Mouse (Mus musculus) brain, adult 10 weeks (tissue): ENCODE data around the gene Brk1. TPM values are rescaled to one million over a fixed set of nuclear protein-coding genes. Genes with fewer than 3 reads are reported as not detected.

Experiments
- polyA plus RNA-seq: library from polyadenylated mRNA; stranded (reverse); fragments of 350-450 nt; fragmentation: Illumina TruSeq; extraction: RNeasy Lipid Tissue Mini Kit (QIAGEN cat#74804); gene quantifications from one replicate; pipeline ENCODE4 v1.2.3, GENCODE M21; 2015; ENCODE audit warnings: low read depth, low replicate concordance

The Brk1 gene
- polyA plus RNA-seq, result 365 TPM

GRCm38 (mm10) chr6:113604432-113605223 is at the start of gene Brk1:
Gene Brk1, plus strand, starts transcription at chr6:113604772.

GRCm38 (mm10) chr6:113600543-113601139 is 3.9 kb upstream of the Brk1 start, which contains the start of gene Fancd2os:
Gene Fancd2os, minus strand, starts transcription at chr6:113600715.

GRCm38 (mm10) chr6:113623941-113624751 is 19.6 kb downstream of the Brk1 start, which contains the start of gene Vhl:
Gene Vhl, plus strand, starts transcription at chr6:113623959.

GRCm38 (mm10) chr6:113638302-113639040 is 33.9 kb downstream of the Brk1 start, which contains the start of gene Irak2:
Gene Irak2, plus strand, starts transcription at chr6:113638467.

Other genes starting within 250 kb of the Brk1 start
- 37.3 TPM for gene Tada3, start 226.9 kb upstream of the Brk1 start, polyA plus RNA-seq
- gene Arpc4, start 226.7 kb upstream of the Brk1 start, polyA plus RNA-seq, result 271 TPM
- 15.3 TPM for gene Ttll3, start 215.5 kb upstream of the Brk1 start, polyA plus RNA-seq
- 15.5 TPM for gene Rpusd3, start 185.4 kb upstream of the Brk1 start, polyA plus RNA-seq
- not detected for gene Cidec, start 169.0 kb upstream of the Brk1 start, polyA plus RNA-seq
- 66.5 TPM for gene Jagn1, start 162.2 kb upstream of the Brk1 start, polyA plus RNA-seq
- gene Il17re, start 146.3 kb upstream of the Brk1 start, polyA plus RNA-seq, result not detected
- gene Il17rc, start 133.3 kb upstream of the Brk1 start, polyA plus RNA-seq, result 4.6 TPM
- gene Creld1, start 121.5 kb upstream of the Brk1 start, polyA plus RNA-seq, result 88.4 TPM
- gene Prrt3, start 102.8 kb upstream of the Brk1 start, polyA plus RNA-seq, result 33.7 TPM
- 97.5 TPM for gene Emc3, start 73.1 kb upstream of the Brk1 start, polyA plus RNA-seq
- 2.2 TPM for gene Fancd2, start 73.1 kb upstream of the Brk1 start, polyA plus RNA-seq
- not detected for gene Fancd2os, start 4.1 kb upstream of the Brk1 start, polyA plus RNA-seq
- 48.7 TPM for gene Vhl, start 19.2 kb downstream of the Brk1 start, polyA plus RNA-seq
- gene Irak2, start 33.7 kb downstream of the Brk1 start, polyA plus RNA-seq, result 15.4 TPM
- gene Tatdn2, start 92.3 kb downstream of the Brk1 start, polyA plus RNA-seq, result 39.0 TPM
- not detected for gene Ghrl, start 115.1 kb downstream of the Brk1 start, polyA plus RNA-seq
- 112 TPM for gene Sec13, start 136.0 kb downstream of the Brk1 start, polyA plus RNA-seq